Mouse (Mus musculus) MEL (cell line): Measurements from ENCODE around the gene Srrm2. TPM values are rescaled to one million over a fixed set of nuclear protein-coding genes. Genes with fewer than 3 reads are reported as not detected.

ENCODE experiments used
- DNase-seq: peaks from one replicate; pipeline ENCODE4 v3.0.0; 2011; ENCODE audit warnings: low read depth, low spot score
- H3K27ac ChIP-seq: 2 replicates; pipeline ENCODE4 v1.5.1; 2012; ENCODE audit warnings: low read depth, mild to moderate bottlenecking, control low read depth, low read length, moderate library complexity; ENCODE audit not compliant: control insufficient read depth
- H3K27me3 ChIP-seq, 2 experiments: fragments of 150-350 bp in 1 of 2; sonication (generic) in 1 of 2; 2 replicates each; pipeline ENCODE4 v1.6.1; 2012; ENCODE audit warnings: low read length in 2 of 2, mild to moderate bottlenecking in 2 of 2, improper control_type of control experiment in 1 of 2, moderate library complexity in 1 of 2; ENCODE audit not compliant: insufficient read depth in 2 of 2, control insufficient read depth in 1 of 2
- H3K36me3 ChIP-seq, 2 experiments: 2 replicates each; pipeline ENCODE4 v1.6.1; 2012 to 2014; ENCODE audit warnings: low read length in 2 of 2, improper control_type of control experiment in 1 of 2, inconsistent platforms in 1 of 2, mild to moderate bottlenecking in 1 of 2; ENCODE audit not compliant: insufficient read depth in 2 of 2, control insufficient read depth in 1 of 2
- H3K4me1 ChIP-seq, 2 experiments: fragments of 150-350 bp in 1 of 2; sonication (generic) in 1 of 2; 2 replicates each; pipeline ENCODE4 v1.6.1; 2012; ENCODE audit warnings: low read length in 2 of 2, improper control_type of control experiment in 1 of 2, mild to moderate bottlenecking in 1 of 2; ENCODE audit not compliant: insufficient read depth in 2 of 2, control insufficient read depth in 1 of 2
- H3K4me3 ChIP-seq, 2 experiments: fragments of 150-350 bp in 1 of 2; sonication (generic) in 1 of 2; 2 replicates each; pipeline ENCODE4 v1.5.1; 2012; ENCODE audit warnings: low read depth in 2 of 2, low read length in 2 of 2, mild to moderate bottlenecking in 2 of 2, moderate library complexity in 2 of 2, control low read depth in 1 of 2, improper control_type of control experiment in 1 of 2; ENCODE audit not compliant: control insufficient read depth in 1 of 2, insufficient read depth in 1 of 2
- H3K79me2 ChIP-seq: 2 replicates; pipeline ENCODE4 v1.6.1; 2012; ENCODE audit warnings: mild to moderate bottlenecking, low read length, moderate library complexity; ENCODE audit not compliant: control insufficient read depth, poor library complexity, insufficient read depth
- H3K9ac ChIP-seq: 2 replicates; pipeline ENCODE4 v1.6.1; 2012; ENCODE audit warnings: low read depth, mild to moderate bottlenecking, control low read depth, low read length, moderate library complexity; ENCODE audit not compliant: control insufficient read depth, poor library complexity, severe bottlenecking
- H3K9me3 ChIP-seq: fragments of 150-350 bp; sonication (generic); replicated peaks from 2 replicates; pipeline ENCODE4 v1.6.1; 2012; ENCODE audit warnings: mild to moderate bottlenecking, low read length, improper control_type of control experiment, moderate library complexity; ENCODE audit not compliant: insufficient read depth
- BHLHE40 ChIP-seq: IDR thresholded peaks from 2 replicates; pipeline ENCODE4 v1.6.1; 2012; ENCODE audit warnings: low read depth, mild to moderate bottlenecking, inconsistent platforms, low read length, improper control_type of control experiment, borderline replicate concordance
- CHD1 ChIP-seq: IDR thresholded peaks from 2 replicates; pipeline ENCODE4 v1.6.1; 2012; ENCODE audit warnings: low read depth, mild to moderate bottlenecking, inconsistent platforms, low read length, improper control_type of control experiment
- ELF1 ChIP-seq: IDR thresholded peaks from 2 replicates; pipeline ENCODE4 v1.6.1; 2014; ENCODE audit warnings: low read depth, mild to moderate bottlenecking, inconsistent platforms, low read length, improper control_type of control experiment, moderate library complexity
- ETS1 ChIP-seq: IDR thresholded peaks from 2 replicates; pipeline ENCODE4 v1.6.1; 2012; ENCODE audit warnings: low read depth, mild to moderate bottlenecking, inconsistent platforms, low read length, improper control_type of control experiment, moderate library complexity
- GABPA ChIP-seq: IDR thresholded peaks from 2 replicates; pipeline ENCODE4 v1.6.1; 2012; ENCODE audit warnings: low read depth, mild to moderate bottlenecking, inconsistent platforms, low read length, improper control_type of control experiment, moderate library complexity
- HCFC1 ChIP-seq: IDR thresholded peaks from 2 replicates; pipeline ENCODE4 v1.6.1; 2012; ENCODE audit warnings: low read depth, mild to moderate bottlenecking, inconsistent platforms, low read length, improper control_type of control experiment, moderate library complexity
- MAX ChIP-seq: IDR thresholded peaks from 2 replicates; pipeline ENCODE4 v1.6.1; 2011; ENCODE audit warnings: low read length, improper control_type of control experiment
- MYB ChIP-seq: IDR thresholded peaks from 2 replicates; pipeline ENCODE4 v1.6.1; 2011; ENCODE audit warnings: mild to moderate bottlenecking, low read depth, low read length, improper control_type of control experiment
- MYC ChIP-seq: IDR thresholded peaks from 2 replicates; pipeline ENCODE4 v1.6.1; 2011; ENCODE audit warnings: low read depth, mild to moderate bottlenecking, low read length, improper control_type of control experiment, moderate library complexity
- POLR2A ChIP-seq, 2 experiments: IDR thresholded peaks; 2 replicates each; pipeline ENCODE4 v1.6.1; 2011 to 2012; ENCODE audit warnings: low read length in 2 of 2, mild to moderate bottlenecking in 2 of 2, control low read depth in 1 of 2, improper control_type of control experiment in 1 of 2, low read depth in 1 of 2, moderate library complexity in 1 of 2; ENCODE audit not compliant: control insufficient read depth in 1 of 2, insufficient read depth in 1 of 2, poor library complexity in 1 of 2
- POLR2AphosphoS2 ChIP-seq: IDR thresholded peaks from 2 replicates; pipeline ENCODE4 v1.6.1; 2011; ENCODE audit warnings: low read length, improper control_type of control experiment
- RCOR1 ChIP-seq: IDR thresholded peaks from 2 replicates; pipeline ENCODE4 v1.6.1; 2012; ENCODE audit warnings: low read depth, mild to moderate bottlenecking, inconsistent platforms, low read length, improper control_type of control experiment
- SIN3A ChIP-seq: IDR thresholded peaks from 2 replicates; pipeline ENCODE4 v1.6.1; 2012; ENCODE audit warnings: low read length, improper control_type of control experiment, inconsistent platforms
- SMC3 ChIP-seq: IDR thresholded peaks from 2 replicates; pipeline ENCODE4 v1.6.1; 2011; ENCODE audit warnings: low read depth, low read length, improper control_type of control experiment
- TAL1 ChIP-seq: IDR thresholded peaks from 2 replicates; pipeline ENCODE4 v1.6.1; 2012; ENCODE audit warnings: mild to moderate bottlenecking, inconsistent platforms, low read length, moderate library complexity, mixed read lengths
- TCF12 ChIP-seq: IDR thresholded peaks from 2 replicates; pipeline ENCODE4 v1.6.1; 2014; ENCODE audit warnings: low read depth, mild to moderate bottlenecking, inconsistent platforms, low read length, improper control_type of control experiment, moderate library complexity
- UBTF ChIP-seq: IDR thresholded peaks from 2 replicates; pipeline ENCODE4 v1.6.1; 2012; ENCODE audit warnings: low read depth, mild to moderate bottlenecking, inconsistent platforms, low read length, improper control_type of control experiment, moderate library complexity, borderline replicate concordance; ENCODE audit not compliant: insufficient read depth
- ZMIZ1 ChIP-seq: IDR thresholded peaks from 2 replicates; pipeline ENCODE4 v1.6.1; 2012; ENCODE audit warnings: low read depth, mild to moderate bottlenecking, inconsistent platforms, low read length, improper control_type of control experiment, moderate library complexity
- ZNF384 ChIP-seq: IDR thresholded peaks from 2 replicates; pipeline ENCODE4 v1.6.1; 2012; ENCODE audit warnings: low read depth, mild to moderate bottlenecking, inconsistent platforms, low read length, improper control_type of control experiment
- polyA plus RNA-seq, 2 experiments: library from polyadenylated mRNA; stranded (reverse) in 1 of 2; unstranded in 1 of 2; fragments of >175 nt in 1 of 2; fragments of >200 nt in 1 of 2; gene quantifications; 2 replicates each; pipeline versions ENCODE4 v1.2.1 to v1.2.4; 2012; ENCODE audit warnings: low replicate concordance in 2 of 2, low read depth in 1 of 2; ENCODE audit not compliant: insufficient read length in 2 of 2, insufficient read depth in 1 of 2, missing spikeins in 1 of 2
- total RNA-seq: library from RNA; depleted of rRNA; stranded (reverse); fragments of 300-350 nt; gene quantifications from 2 replicates; pipeline ENCODE4 v1.2.3, GENCODE M21; 2012

Srrm2 gene
- total and polyA plus RNA-seq, 3 experiments: 56.2 to 988 (median 505) TPM

- H3K36me3 ChIP-seq: peaks cover 0 to 65% of the 10 kb centered on the region in 2 experiments; a peak in 2 of 4 replicates
- no peaks in the 10 kb centered on the region for H3K9me3 ChIP-seq
- no peak overlapping the region for H3K4me3 ChIP-seq
- no peak overlapping the region for H3K9ac ChIP-seq
- DNase-seq: no peak
- no peak overlapping the region for H3K27ac ChIP-seq
- TF ChIP-seq HCFC1: no peak
- no peak for TF ChIP-seq MYB
- peak; percentile 28; the same call in 1 of the 2 replicates for TF ChIP-seq POLR2AphosphoS2
- no peak for TF ChIP-seq ZNF384
- TF ChIP-seq, all 39 proteins: peak for 1
- peaks cover 4% of the 10 kb centered on the region; the same call in 1 of the 2 replicates for H3K79me2 ChIP-seq
- H3K4me1 ChIP-seq: no peaks in the 10 kb centered on the region
- H3K27me3 ChIP-seq: no peaks in the 10 kb centered on the region
These were observed 25.3 kb downstream of the Srrm2 start for GRCm38 (mm10) chr17:23815641-23816040.

- Histone ChIP-seq H3K36me3 (peaks cover 0 to 44% of the 10 kb centered on the region in 2 experiments; a peak in 2 of 4 replicates), H3K27me3 (no peaks in the 10 kb centered on the region), H3K27ac (no peak overlapping the region), H3K4me3 (no peak overlapping the region), H3K79me2 (peaks cover 2% of the 10 kb centered on the region; the same call in 1 of the 2 replicates)
- peak; percentile 62; the same call in 1 of the 2 replicates for TF ChIP-seq RCOR1
- no peak for TF ChIP-seq ETS1
- TF ChIP-seq, all 39 proteins: peak for 1
- DNase-seq: peak; percentile 28
- Histone ChIP-seq H3K9me3 (no peaks in the 10 kb centered on the region), H3K9ac (no peak overlapping the region), H3K4me1 (no peaks in the 10 kb centered on the region)
These were observed 28.2 kb downstream of the Srrm2 start for GRCm38 (mm10) chr17:23818579-23818978.

- H3K27ac ChIP-seq: no peak overlapping the region
- H3K79me2 ChIP-seq: peaks cover 2% of the 10 kb centered on the region; the same call in 1 of the 2 replicates
- H3K27me3 ChIP-seq: no peaks in the 10 kb centered on the region
- H3K9ac ChIP-seq: no peak overlapping the region
- no peaks in the 10 kb centered on the region for H3K4me1 ChIP-seq
- no peaks in the 10 kb centered on the region for H3K9me3 ChIP-seq
- DNase-seq: no peak
- peaks cover 0 to 43% of the 10 kb centered on the region in 2 experiments; a peak in 2 of 4 replicates for H3K36me3 ChIP-seq
- H3K4me3 ChIP-seq: no peak overlapping the region
- TF ChIP-seq HCFC1 (no peak), GABPA (no peak), POLR2A (IDR thresholded peaks at IDR 0.05; ENCODE audit: control insufficient read depth in 1 of 2, insufficient read depth in 1 of 2, low read depth in 1 of 2, low read length in 2 of 2, poor library complexity in 1 of 2) (no peak; a peak in 1 of 4 replicates), MAX (no peak), MYC (no peak), BHLHE40 (no peak), RCOR1 (no peak), POLR2AphosphoS2 (no peak), ZMIZ1 (no peak), SMC3 (no peak), UBTF (no peak), CHD1 (no peak), SIN3A (no peak), TAL1 (no peak), TCF12 (no peak), MYB (no peak), ELF1 (no peak)
These were observed 28.9 kb downstream of the Srrm2 start for GRCm38 (mm10) chr17:23819235-23819634.
